Mouse (Mus musculus) cerebellum, postnatal 14 days (tissue): ENCODE results near the gene Pard6b.
"Not testable (repeated sequence)": the region's sequence is repeated elsewhere in the genome, so short reads cannot be mapped to it uniquely, and the experiment has no call there.

ENCODE experiments used
- DNase-seq, 2 experiments: peaks; one replicate each; pipeline ENCODE4 v3.0.0; 2021; ENCODE audit warnings: mixed read lengths in 2 of 2

Gene Pard6b

DNA sequence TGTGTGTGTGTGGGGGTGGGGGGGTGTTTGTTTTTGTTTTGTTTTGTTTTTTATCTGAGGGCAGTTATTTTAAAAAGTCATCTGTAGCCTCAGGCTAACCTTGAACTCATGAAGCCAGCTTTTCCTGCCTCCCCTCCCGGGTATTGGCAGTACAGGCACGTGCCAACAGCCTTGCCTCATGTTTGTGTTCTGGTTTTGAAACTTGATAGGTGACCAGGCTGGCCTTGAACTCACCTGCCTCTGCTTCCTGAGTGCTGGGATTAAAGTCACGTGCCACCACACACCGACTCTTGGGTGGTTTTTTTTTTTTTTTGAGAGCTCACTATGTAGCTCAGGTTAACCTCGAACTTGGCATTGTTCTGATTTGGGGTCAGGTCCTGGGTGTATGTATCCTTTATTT lies 21.0 kb downstream of the Pard6b start:
- DNase-seq = no peak

DNA sequence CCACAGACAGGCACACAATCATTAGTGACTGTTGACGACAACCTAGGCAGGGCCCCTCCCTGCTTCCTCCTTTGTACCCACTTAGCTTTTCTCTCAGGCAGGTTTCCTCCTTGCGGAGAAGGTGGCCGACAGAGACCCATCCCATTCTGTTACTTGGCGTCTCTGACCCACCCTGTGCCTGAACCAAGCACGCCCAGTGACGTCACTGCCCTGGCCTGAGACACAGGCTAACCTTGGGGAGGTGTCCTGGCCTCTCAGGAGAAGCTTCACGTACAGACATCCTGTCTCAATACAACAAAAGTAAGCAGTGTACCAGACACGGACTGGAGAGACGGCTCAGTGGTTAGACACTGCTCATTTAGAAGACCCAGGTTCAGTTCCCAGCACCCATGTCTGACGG lies 22.5 kb downstream of the Pard6b start:
- DNase-seq = no peak

DNA sequence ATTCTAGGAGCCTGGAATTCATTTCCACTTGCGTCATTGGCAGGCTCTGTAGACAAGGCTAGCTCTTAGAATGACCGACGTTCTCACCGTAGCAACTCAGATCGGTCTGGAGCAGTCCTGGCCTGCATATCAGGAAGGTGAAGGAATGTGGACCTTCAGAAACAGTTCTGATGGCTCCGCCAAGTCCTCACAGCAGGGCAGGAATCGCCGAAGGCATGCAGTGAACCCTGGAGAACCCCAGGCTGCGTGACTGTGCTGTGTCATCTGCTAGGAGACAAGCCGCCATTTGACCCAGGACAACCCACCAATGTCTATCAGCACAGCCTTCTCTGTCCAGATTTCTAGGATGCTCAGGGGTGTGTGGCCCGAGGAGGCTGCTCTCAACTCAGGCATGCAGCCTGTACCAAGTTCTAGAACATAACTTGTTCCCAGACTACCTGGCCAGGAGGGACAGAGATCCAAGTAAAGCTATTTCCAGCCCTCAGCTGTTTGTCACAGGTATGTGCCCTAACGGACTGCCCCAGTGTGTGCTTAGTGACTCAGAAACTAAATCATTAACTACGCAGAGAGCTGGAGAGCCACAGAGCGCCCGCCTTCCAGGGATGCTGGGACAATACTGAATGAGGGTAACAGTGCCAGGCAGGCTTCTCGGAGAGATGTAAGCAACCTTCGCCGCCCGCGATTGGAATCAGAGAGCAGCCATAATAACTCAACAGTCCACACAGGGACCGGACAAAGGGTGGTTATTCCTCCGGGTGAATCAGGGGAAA lies 23.8 kb downstream of the Pard6b start:
- no peak for DNase-seq

GRCm38 (mm10) chr2:168105271-168105670 lies 24.5 kb downstream of the Pard6b start:
- no peak for DNase-seq

DNA sequence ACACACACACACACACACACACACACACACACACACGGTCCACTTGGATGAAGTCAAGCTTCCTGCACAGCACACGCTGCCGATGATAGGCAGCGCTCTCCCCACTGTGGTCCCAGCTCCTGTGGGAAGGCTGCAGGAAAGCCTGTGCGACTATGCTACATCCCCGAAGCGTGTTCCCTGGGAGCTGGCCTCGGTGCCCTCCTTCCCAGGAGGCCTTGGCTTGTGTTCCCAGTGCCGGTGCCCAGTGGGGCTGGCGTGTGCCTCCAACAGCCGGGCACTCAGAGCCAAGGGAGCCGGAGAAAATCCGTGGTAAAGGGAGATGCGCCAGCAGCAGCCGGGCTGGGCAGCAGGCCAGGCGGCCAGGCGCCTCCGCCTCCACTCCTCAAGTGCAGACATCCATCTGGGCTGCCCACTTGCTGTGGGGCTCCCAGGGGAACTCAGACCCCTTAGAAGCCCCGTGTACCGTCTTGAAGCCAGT lies 25.9 kb downstream of the Pard6b start:
- peak; percentile 93 to 95 for DNase-seq

DNA sequence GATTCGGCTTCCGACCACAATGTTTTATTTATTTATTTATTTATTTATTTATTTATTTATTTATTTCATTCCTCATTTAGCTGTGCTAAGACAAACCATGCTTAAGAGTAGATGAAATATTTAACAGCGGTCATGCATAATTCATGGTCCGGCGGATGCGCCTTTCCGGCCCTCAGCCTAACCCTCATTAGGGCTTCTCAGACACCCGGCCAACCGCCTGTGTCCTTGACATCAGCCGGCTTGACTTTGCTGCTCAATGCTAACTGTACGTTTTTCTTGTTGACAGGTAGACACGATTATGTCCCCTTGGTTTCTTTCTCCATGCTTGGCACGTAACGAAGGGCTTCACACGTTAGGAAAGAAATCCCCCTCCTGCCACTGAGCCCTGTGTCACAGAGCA lies 26.6 kb downstream of the Pard6b start:
- peak; percentile 42 to 46 for DNase-seq

- DNase-seq = not testable (repeated sequence)
Observed at GRCm38 (mm10) chr2:168107901-168108300, 27.1 kb downstream of the Pard6b start.

- peak; percentile 85 to 89 for DNase-seq
Observed at GRCm38 (mm10) chr2:168111902-168112301, 31.1 kb downstream of the Pard6b start.

GRCm38 (mm10) chr2:168113263-168113662 lies 32.5 kb downstream of the Pard6b start:
- no peak for DNase-seq

DNA sequence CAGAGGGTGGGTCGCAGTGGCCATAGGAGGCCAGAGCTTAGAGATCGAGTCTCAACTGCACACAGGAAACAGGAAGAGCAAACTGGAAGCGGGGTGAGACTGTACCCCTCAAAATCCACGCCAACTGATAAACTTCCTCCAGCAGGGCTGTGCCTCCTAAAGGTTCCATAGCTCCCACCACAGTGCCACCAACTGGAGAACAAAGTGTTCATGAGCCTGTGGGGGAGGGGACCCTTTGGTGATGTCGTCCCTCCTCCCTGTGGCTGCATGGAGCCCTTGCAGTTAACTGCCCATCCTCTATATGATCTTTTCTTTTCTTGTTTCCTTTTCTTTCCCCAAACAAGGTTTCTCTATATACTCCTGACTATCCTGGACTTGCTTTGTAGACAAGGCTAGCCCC lies 32.9 kb downstream of the Pard6b start:
- no peak for DNase-seq

- peak; percentile 37 to 76 for DNase-seq
Observed at GRCm38 (mm10) chr2:168114699-168115350, 34.0 kb downstream of the Pard6b start.

- DNase-seq = no peak
Observed at GRCm38 (mm10) chr2:168115826-168116225, 35.0 kb downstream of the Pard6b start.

GRCm38 (mm10) chr2:168117147-168117546 lies 36.3 kb downstream of the Pard6b start:
- DNase-seq = peak; percentile 75 to 78

DNA sequence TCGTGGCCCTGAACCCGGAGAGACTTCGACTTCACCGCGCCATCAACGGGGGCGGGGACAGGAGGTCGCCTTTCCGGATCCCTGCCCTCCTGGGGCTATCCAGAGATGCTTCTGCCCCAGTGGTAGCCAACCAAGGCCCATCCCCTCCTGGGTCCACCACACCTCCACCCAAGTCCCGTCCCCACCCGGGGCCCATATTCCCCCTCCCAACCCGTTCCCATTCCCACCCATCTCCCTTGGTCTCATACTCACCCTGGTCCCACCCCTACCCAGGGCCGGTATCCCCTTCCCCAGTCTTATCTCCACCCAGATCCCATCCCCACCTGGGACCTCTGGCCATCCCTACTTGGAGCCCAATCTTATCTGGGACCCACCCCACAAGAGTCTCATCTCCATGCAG lies 36.7 kb downstream of the Pard6b start:
- DNase-seq = no peak

- DNase-seq = no peak
Observed at GRCm38 (mm10) chr2:168117967-168118366, 37.2 kb downstream of the Pard6b start.

DNA sequence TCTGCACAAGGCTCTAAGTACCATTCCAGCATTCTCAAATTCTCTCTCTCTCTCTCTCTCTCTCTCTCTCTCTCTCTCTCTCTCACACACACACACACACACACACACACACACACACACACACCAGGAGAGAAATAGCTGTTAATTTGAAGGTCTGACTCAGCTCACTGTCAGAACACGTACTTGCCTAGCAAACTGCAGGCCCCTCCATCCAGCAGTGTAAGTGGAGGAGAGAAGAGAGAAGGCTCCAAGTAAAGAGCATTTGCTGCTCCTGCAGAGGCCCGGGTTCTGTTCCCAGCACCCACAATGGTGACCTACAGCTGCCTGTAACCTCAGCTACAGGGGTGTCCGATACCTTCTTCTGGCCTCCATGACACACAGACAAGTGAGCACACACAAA lies 37.7 kb downstream of the Pard6b start:
- no peak for DNase-seq

- DNase-seq = no peak
Observed at GRCm38 (mm10) chr2:168119123-168119522, 38.3 kb downstream of the Pard6b start.

GRCm38 (mm10) chr2:168120906-168121305 lies 40.1 kb downstream of the Pard6b start:
- DNase-seq = no peak

DNA sequence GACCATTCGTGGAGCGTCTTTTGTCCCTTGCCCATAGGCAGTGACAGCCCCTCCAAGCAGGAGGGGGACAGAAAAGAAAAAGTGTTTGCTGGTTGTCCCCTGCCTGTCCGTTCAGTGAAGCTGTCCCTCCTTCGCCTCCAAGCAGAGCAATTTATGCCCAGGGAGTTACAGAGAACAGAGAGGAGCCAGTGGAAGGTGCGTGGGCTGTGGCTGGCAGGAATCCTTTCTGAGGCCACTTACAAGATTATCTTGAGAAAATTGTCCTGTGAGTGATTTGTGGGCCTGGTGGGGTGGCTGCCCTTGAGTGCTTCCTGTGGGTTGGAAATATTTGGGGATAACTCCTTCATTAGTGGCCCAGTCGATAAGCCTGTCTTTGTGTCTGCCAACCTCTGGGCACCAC lies 42.8 kb downstream of the Pard6b start:
- no peak for DNase-seq

DNA sequence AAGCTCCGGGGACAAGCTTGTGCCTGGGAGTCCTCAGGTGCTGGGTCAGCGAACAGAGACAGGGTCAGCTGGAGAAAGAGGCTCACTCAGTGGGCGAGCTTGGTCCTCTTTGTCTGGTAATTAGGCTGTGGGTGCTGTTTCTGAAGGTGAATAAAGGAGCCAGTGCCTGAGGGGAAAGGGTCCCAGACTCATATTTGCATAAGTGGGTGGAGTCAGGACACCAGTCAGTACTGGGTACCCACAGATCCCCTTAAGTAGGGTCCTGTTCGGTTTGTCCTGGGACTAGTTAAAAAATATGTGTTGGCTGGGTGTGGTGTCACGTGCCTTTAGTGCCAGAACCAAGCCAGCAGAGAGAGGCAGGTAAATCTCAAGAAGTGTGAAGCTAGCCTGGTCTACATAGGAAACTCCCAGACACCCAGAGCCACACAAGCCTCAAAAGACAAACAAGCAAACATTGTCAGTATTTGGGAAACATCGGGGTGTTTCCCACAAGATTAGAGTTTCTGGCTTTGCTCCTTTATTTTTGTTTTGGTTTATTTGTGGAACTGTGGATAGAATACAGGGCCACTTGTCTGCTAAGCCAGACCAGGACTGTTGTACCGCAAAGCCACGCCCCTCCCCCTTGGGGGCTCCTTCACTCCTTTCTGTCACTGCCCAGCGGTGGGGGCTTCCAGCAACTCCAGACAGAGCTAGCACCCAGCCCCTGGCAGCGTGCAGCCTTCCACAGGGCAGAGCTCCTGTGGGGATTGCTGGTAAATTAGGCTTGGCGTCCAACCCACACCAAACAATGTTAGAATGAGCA lies 44.7 kb downstream of the Pard6b start:
- DNase-seq = no peak

DNA sequence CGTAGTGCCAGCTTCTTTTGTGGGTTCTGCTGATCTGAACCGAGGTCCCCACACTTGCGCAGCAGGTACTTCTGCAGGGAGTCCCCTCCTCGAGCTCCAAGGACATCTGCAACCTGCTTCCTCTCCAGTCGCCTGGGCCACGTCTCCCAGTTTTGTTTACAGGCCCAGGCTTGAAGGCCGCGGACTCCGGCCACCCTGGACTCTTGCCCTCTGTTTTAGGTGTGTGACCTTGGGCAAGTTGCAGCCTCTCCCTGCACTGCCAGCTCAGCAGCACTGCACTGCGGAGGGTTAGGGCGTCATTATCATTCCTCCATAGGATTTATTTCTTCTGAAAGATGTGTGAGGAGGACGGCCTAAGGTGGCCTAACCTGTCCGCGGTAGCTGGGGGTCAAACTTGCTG lies 47.0 kb downstream of the Pard6b start:
- no peak for DNase-seq

GRCm38 (mm10) chr2:168128211-168128859 lies 47.5 kb downstream of the Pard6b start:
- DNase-seq = peak; percentile 87 to 96

- no peak for DNase-seq
Observed at GRCm38 (mm10) chr2:168130046-168130445, 49.2 kb downstream of the Pard6b start.
